Mouse (Mus musculus): ENCODE data around the gene Rnf212. TPM values are rescaled to one million over a fixed set of nuclear protein-coding genes. Genes with fewer than 3 reads are reported as not detected.
A peak's percentile ranks its signal among the peaks of the same experiment; 100 is the strongest.

The Rnf212 gene
- polyA plus RNA-seq, 1 experiment from 2014 or later = not detected

GRCm38 (mm10) chr5:108742596-108742995 is 32.2 kb downstream of the Rnf212 start:
- ATAC-seq (replicated peaks) = no peak

GRCm38 (mm10) chr5:108741844-108742243 is 32.9 kb downstream of the Rnf212 start:
- WGBS = 86% methylated on average over 2 of the region's 2 CpGs
- no peak overlapping the region for H3K4me3 ChIP-seq

More at GRCm38 (mm10) chr5:108742596-108742995, 32.2 kb downstream of the Rnf212 start:
- Histone ChIP-seq H3K36me3 (no peaks in the 10 kb centered on the region), H3K27ac (replicated peaks) (no peak overlapping the region), H3K9me3 (no peaks in the 10 kb centered on the region), H3K27me3 (no peaks in the 10 kb centered on the region), H3K4me2 (replicated peaks) (no peak overlapping the region), H3K4me3 (no peak overlapping the region), H3K4me1 (no peaks in the 10 kb centered on the region), H3K9ac (replicated peaks) (no peak overlapping the region)
- 66% methylated on average over 2 of the region's 2 CpGs for WGBS

DNA sequence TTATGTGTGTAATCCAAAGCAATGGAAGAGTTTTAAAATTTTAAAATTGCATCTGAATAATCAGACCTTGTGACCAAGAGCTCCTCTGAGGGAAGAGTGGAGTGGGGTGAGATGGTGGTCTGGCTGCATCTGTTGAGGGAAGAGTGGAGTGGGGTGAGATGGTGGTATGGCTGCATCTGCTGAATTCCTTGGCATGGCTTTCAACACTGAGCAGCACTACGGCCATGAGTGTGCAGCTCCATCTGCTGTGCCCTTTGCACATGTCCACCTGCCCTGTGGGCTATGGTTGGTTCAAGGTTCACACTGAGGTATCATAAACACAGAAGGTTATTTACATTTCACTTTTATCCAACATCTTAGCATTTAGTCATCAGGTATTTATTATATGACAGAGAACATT is 47.4 kb downstream of the Rnf212 start:
- Histone ChIP-seq H3K27ac (replicated peaks) (no peak overlapping the region), H3K4me1 (no peaks in the 10 kb centered on the region), H3K27me3 (no peaks in the 10 kb centered on the region), H3K9ac (replicated peaks) (no peak overlapping the region), H3K4me2 (replicated peaks) (no peak overlapping the region), H3K36me3 (no peaks in the 10 kb centered on the region), H3K9me3 (no peaks in the 10 kb centered on the region), H3K4me3 (no peak overlapping the region)
- WGBS = 88% methylated on average over 1 of the region's 1 CpGs
- no peak for ATAC-seq (replicated peaks)

More at GRCm38 (mm10) chr5:108741844-108742243, 32.9 kb downstream of the Rnf212 start:
- Histone ChIP-seq H3K27ac (replicated peaks) (no peak overlapping the region), H3K9ac (replicated peaks) (no peak overlapping the region), H3K9me3 (no peaks in the 10 kb centered on the region), H3K27me3 (no peaks in the 10 kb centered on the region), H3K36me3 (no peaks in the 10 kb centered on the region), H3K4me1 (no peaks in the 10 kb centered on the region), H3K4me2 (replicated peaks) (no peak overlapping the region)
- no peak for ATAC-seq (replicated peaks)

DNA sequence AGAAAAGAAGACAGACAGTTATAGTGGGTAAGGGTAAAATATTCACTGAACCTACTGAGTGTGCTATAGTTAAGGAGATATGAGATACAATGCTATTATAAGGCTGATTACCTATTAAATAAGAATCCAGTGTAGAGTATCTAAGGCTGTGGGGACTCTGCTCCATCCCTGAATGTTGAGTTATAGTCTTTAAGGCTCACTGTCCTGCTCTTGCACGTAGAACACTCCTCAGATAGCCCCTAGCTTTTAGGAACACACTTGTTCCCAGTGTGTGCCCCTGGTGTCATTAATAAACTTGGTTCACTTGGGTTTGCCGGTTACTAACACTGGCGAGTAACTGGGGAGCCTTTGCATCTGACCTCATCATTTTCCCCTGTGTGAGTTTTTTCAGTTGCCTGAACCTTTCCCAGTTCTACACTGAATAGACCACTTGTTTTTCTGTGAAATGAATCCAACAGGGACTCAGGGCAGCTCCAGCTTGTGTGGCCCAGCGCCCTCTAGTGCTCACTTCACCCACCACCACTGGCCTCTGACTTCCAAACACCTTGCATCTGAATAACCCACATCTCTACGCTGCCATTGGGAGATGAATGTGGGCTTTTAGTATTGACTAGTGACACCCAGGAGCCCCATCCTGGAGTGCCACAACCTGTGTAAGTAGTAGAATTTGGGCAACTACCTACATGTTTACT is 48.1 kb downstream of the Rnf212 start:
- no peak overlapping the region for H3K4me2 ChIP-seq (replicated peaks)
- H3K27me3 ChIP-seq = no peaks in the 10 kb centered on the region
- H3K4me3 ChIP-seq = no peak overlapping the region
- H3K27ac ChIP-seq (replicated peaks) = no peak overlapping the region
- ATAC-seq (replicated peaks) = peak; percentile 73
- 17% methylated on average over 5 of the region's 5 CpGs for WGBS
- no peaks in the 10 kb centered on the region for H3K36me3 ChIP-seq
- no peaks in the 10 kb centered on the region for H3K4me1 ChIP-seq
- no peak overlapping the region for H3K9ac ChIP-seq (replicated peaks)
- H3K9me3 ChIP-seq = no peaks in the 10 kb centered on the region

DNA sequence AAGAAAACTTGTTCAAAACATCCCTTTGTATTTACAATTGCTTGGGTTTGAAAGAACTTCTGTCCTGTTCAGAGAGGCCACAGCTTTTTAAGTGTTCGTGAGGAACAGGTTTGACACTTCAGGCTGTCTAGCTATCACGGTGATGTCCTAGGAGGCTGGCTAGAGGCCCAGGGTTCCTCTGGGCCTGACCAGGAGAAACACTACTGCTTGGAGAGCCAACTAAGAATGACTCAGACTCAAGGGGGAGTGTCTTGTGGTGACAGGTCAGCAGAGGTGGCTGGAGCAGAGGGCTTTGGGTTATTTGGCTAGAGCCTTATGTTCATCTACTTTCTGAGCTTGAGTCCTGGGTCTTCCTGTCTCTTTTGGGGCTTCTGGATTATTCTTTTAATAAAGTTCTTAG is 50.8 kb downstream of the Rnf212 start:
- H3K9me3 ChIP-seq = no peaks in the 10 kb centered on the region
- H3K36me3 ChIP-seq = no peaks in the 10 kb centered on the region
- H3K9ac ChIP-seq (replicated peaks) = no peak overlapping the region
- ATAC-seq (replicated peaks) = no peak
- no peak overlapping the region for H3K4me3 ChIP-seq
- WGBS = 71% methylated on average over 2 of the region's 2 CpGs
- no peaks in the 10 kb centered on the region for H3K4me1 ChIP-seq
- H3K4me2 ChIP-seq (replicated peaks) = no peak overlapping the region
- H3K27ac ChIP-seq (replicated peaks) = no peak overlapping the region
- no peaks in the 10 kb centered on the region for H3K27me3 ChIP-seq

GRCm38 (mm10) chr5:108719761-108720160 is 55.0 kb downstream of the Rnf212 start:
- Histone ChIP-seq H3K4me1 (no peaks in the 10 kb centered on the region), H3K27me3 (no peaks in the 10 kb centered on the region), H3K27ac (replicated peaks) (no peak overlapping the region), H3K4me2 (replicated peaks) (no peak overlapping the region), H3K9ac (replicated peaks) (no peak overlapping the region), H3K36me3 (no peaks in the 10 kb centered on the region), H3K4me3 (no peak overlapping the region), H3K9me3 (no peaks in the 10 kb centered on the region)
- no peak for ATAC-seq (replicated peaks)
- WGBS = 68% methylated on average over 7 of the region's 7 CpGs

GRCm38 (mm10) chr5:108718051-108718450 is 56.7 kb downstream of the Rnf212 start:
- Histone ChIP-seq H3K4me2 (replicated peaks) (no peak overlapping the region), H3K4me1 (peaks cover 6% of the 10 kb centered on the region; the same call in 1 of the 2 replicates), H3K9me3 (no peaks in the 10 kb centered on the region), H3K27ac (replicated peaks) (no peak overlapping the region), H3K27me3 (no peaks in the 10 kb centered on the region), H3K4me3 (no peak overlapping the region), H3K36me3 (no peaks in the 10 kb centered on the region), H3K9ac (replicated peaks) (no peak overlapping the region)
- ATAC-seq (replicated peaks) = no peak
- 32% methylated on average over 4 of the region's 4 CpGs for WGBS

- H3K9me3 ChIP-seq = no peaks in the 10 kb centered on the region
- WGBS = 93% methylated on average over 1 of the region's 1 CpGs
- no peak for ATAC-seq (replicated peaks)
- no peak overlapping the region for H3K9ac ChIP-seq (replicated peaks)
- H3K27me3 ChIP-seq = no peaks in the 10 kb centered on the region
- no peak overlapping the region for H3K4me3 ChIP-seq
- H3K4me2 ChIP-seq (replicated peaks) = no peak overlapping the region
- no peaks in the 10 kb centered on the region for H3K36me3 ChIP-seq
- H3K27ac ChIP-seq (replicated peaks) = no peak overlapping the region
- peaks cover 6% of the 10 kb centered on the region; the same call in 1 of the 2 replicates for H3K4me1 ChIP-seq
Measured at GRCm38 (mm10) chr5:108715974-108716373, 58.8 kb downstream of the Rnf212 start.

DNA sequence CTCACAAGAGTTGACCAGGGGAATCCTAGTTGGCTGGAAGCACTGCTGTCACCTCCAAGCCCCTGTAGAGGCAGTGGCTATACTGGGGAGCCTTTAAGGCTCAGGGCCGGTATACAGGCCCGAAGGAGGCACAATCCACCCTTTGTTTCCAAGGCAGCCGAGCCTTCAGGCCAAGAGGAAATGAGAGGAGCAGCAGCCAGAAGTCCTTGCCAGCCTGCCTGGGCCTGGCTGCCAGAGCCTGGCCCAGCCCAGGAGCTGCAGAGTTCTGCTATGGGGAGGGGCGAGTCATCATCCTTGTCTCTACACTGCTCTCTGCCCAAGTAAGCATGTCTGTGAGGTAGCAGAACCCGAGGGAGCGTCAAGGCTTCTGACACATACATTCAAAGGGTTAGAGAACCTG is 60.6 kb downstream of the Rnf212 start:
- H3K4me1 ChIP-seq = peaks cover 6% of the 10 kb centered on the region; the same call in 1 of the 2 replicates
- no peaks in the 10 kb centered on the region for H3K27me3 ChIP-seq
- no peak overlapping the region for H3K27ac ChIP-seq (replicated peaks)
- WGBS = 49% methylated on average over 6 of the region's 6 CpGs
- H3K9ac ChIP-seq (replicated peaks) = no peak overlapping the region
- H3K4me3 ChIP-seq = no peak overlapping the region
- no peaks in the 10 kb centered on the region for H3K9me3 ChIP-seq
- no peaks in the 10 kb centered on the region for H3K36me3 ChIP-seq
- peak; percentile 76 for ATAC-seq (replicated peaks)
- H3K4me2 ChIP-seq (replicated peaks) = no peak overlapping the region

- no peak overlapping the region for H3K27ac ChIP-seq (replicated peaks)
- no peaks in the 10 kb centered on the region for H3K27me3 ChIP-seq
- H3K4me3 ChIP-seq = no peak overlapping the region
- no peaks in the 10 kb centered on the region for H3K9me3 ChIP-seq
- no peak for ATAC-seq (replicated peaks)
- H3K4me1 ChIP-seq = peaks cover 6% of the 10 kb centered on the region; the same call in 1 of the 2 replicates
- H3K36me3 ChIP-seq = no peaks in the 10 kb centered on the region
- no peak overlapping the region for H3K9ac ChIP-seq (replicated peaks)
- H3K4me2 ChIP-seq (replicated peaks) = no peak overlapping the region
Measured at GRCm38 (mm10) chr5:108713691-108714090, 61.1 kb downstream of the Rnf212 start.

DNA sequence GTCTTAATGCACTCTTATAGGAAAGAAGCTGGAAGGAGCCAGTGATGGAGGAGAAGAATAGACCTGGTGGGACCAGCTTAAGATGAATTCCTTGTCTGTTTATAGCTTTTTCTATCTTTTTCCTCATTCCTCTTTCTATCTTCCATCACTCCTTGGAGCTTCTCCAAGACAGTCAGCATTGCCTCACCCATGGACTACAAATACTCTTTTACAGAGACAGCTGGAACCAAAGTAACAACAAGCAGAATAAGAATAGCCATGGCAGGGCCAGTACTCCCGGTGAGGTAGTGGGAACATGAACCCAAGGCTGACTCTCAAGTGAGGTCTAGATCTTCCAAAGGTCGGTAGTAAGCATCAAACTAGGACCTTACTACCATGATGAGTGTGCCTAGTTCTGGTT is 61.7 kb downstream of the Rnf212 start:
- no peaks in the 10 kb centered on the region for H3K9me3 ChIP-seq
- peaks cover 6% of the 10 kb centered on the region; the same call in 1 of the 2 replicates for H3K4me1 ChIP-seq
- no peak overlapping the region for H3K4me2 ChIP-seq (replicated peaks)
- H3K9ac ChIP-seq (replicated peaks) = no peak overlapping the region
- ATAC-seq (replicated peaks) = no peak
- H3K36me3 ChIP-seq = no peaks in the 10 kb centered on the region
- no peaks in the 10 kb centered on the region for H3K27me3 ChIP-seq
- 90% methylated on average over 2 of the region's 2 CpGs for WGBS
- no peak overlapping the region for H3K27ac ChIP-seq (replicated peaks)
- H3K4me3 ChIP-seq = no peak overlapping the region

DNA sequence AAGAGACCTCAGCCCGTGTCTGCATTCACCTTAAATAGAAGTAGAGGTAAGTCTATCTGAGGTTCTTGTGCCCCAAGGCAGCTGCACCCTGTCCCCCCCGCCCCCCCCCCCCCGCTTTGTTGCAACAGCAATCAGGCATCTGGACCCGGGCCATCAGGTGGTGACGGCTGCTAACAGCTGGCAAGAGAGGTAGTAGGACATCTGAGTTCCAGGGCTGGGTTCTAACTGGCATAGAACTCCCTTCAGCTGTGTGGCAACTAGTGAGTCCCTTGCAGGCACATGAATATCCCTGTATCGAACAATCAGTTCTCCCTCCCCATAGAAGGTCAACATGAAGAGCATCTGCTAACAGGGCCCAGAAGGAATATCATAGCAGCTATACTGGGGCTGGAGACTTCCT is 62.8 kb downstream of the Rnf212 start:
- 80% methylated on average over 6 of the region's 6 CpGs for WGBS
- H3K27ac ChIP-seq (replicated peaks) = no peak overlapping the region
- no peaks in the 10 kb centered on the region for H3K9me3 ChIP-seq
- no peak overlapping the region for H3K4me3 ChIP-seq
- H3K36me3 ChIP-seq = no peaks in the 10 kb centered on the region
- ATAC-seq (replicated peaks) = no peak
- H3K27me3 ChIP-seq = no peaks in the 10 kb centered on the region
- H3K4me1 ChIP-seq = peaks cover 6% of the 10 kb centered on the region; the same call in 1 of the 2 replicates
- no peak overlapping the region for H3K4me2 ChIP-seq (replicated peaks)
- no peak overlapping the region for H3K9ac ChIP-seq (replicated peaks)
